Mouse (Mus musculus): ENCODE measurements around the gene Abcd2.

DNA sequence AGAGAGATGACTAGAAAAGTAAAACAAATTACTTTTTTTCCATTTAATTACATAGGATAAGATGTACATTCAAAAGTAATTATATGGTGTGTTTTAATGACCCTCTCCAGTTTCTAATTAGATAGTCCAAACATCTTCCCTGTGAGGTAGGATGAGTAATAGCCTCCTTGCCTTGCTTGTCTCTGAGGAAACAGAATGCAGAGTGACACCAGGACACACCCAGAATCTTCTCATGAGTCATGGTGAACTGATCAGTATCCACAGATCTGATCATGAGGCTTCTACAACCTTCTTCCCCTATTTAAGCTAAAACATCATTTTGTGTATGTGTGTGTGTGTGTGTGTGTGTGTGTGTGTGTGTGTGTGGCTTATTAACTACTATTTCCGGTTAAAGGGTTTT lies 87.3 kb downstream of the Abcd2 start:
- no peak for TF ChIP-seq POLR2A (IDR thresholded peaks at IDR 0.05; ENCODE audit: control insufficient read depth, extremely low read depth, insufficient read depth, low read length, poor library complexity)
- no peak for TF ChIP-seq CTCF (IDR thresholded peaks at IDR 0.05; ENCODE audit: borderline replicate concordance, control insufficient read depth, extremely low read depth, insufficient read depth, low read length, poor library complexity)
